Mouse (Mus musculus) intestine, postnatal 0 days (tissue): ENCODE data around the gene Rrbp1. TPM values are rescaled to one million over a fixed set of nuclear protein-coding genes. Genes with fewer than 3 reads are reported as not detected.

Experiments used
- ATAC-seq: fragments of 200-750 bp; cut with Nextera tagmentation; 2 replicates; pipeline ENCODE4 v1.8.0; 2017; ENCODE audit warnings: mild to moderate bottlenecking, moderate TSS enrichment, moderate library complexity
- H3K27ac ChIP-seq: fragments of 300-500 bp; sonication (generic); 2 replicates; pipeline ENCODE4 v1.5.1; 2014; ENCODE audit warnings: mild to moderate bottlenecking, low read depth, low read length, moderate library complexity
- H3K27me3 ChIP-seq: fragments of 300-500 bp; sonication (generic); replicated peaks from 2 replicates; pipeline ENCODE4 v1.6.1; 2014; ENCODE audit warnings: low read length, mixed read lengths; ENCODE audit not compliant: control insufficient read depth, insufficient read depth
- H3K36me3 ChIP-seq: fragments of 300-500 bp; sonication (generic); 2 replicates; pipeline ENCODE4 v1.6.1; 2014; ENCODE audit warnings: mild to moderate bottlenecking, moderate library complexity; ENCODE audit not compliant: control insufficient read depth, insufficient read depth
- H3K4me1 ChIP-seq: fragments of 300-500 bp; sonication (generic); replicated peaks from 2 replicates; pipeline ENCODE4 v1.6.1; 2014; ENCODE audit warnings: antibody characterized with exemption, low read length, mixed read lengths; ENCODE audit not compliant: control insufficient read depth, insufficient read depth
- H3K4me2 ChIP-seq: fragments of 300-500 bp; sonication (generic); replicated peaks from 2 replicates; pipeline ENCODE4 v1.6.1; 2014; ENCODE audit warnings: low read depth, mild to moderate bottlenecking, moderate library complexity
- H3K4me3 ChIP-seq: fragments of 300-500 bp; sonication (generic); 2 replicates; pipeline ENCODE4 v1.5.1; 2014; ENCODE audit warnings: low read depth, low read length
- H3K9ac ChIP-seq: fragments of 300-500 bp; sonication (generic); 2 replicates; pipeline ENCODE4 v1.6.1; 2014; ENCODE audit warnings: mild to moderate bottlenecking, low read depth, low read length
- H3K9me3 ChIP-seq: fragments of 300-500 bp; sonication (generic); 2 replicates; pipeline ENCODE4 v1.6.1; 2016; ENCODE audit warnings: mixed run types; ENCODE audit not compliant: control insufficient read depth
- CTCF ChIP-seq: sonication (generic); IDR thresholded peaks from 2 replicates; pipeline ENCODE4 v1.5.1; 2016; ENCODE audit warnings: low read depth, mild to moderate bottlenecking, control low read depth, antibody characterized with exemption, moderate library complexity
- WGBS: fragments of 180-500 bp; shearing (Covaris S2); extraction: QIAGEN DNeasy Blood & Tissue Kit; methylation state at CpG from one replicate; pipeline ENCODE4 v1.1.7; 2014; 5-methylcytosine and 5-hydroxymethylcytosine counted together
- polyA plus RNA-seq: library from polyadenylated mRNA; unstranded; fragments of >200 nt; fragmentation: Nextera tagmentation; extraction: Ambion mirVana; gene quantifications from 2 replicates; pipeline ENCODE4 v1.2.1, GENCODE M21; 2015

Gene Rrbp1
- polyA plus RNA-seq, 1 experiment from 2014 or later: 156 TPM

GRCm38 (mm10) chr2:143948416-143948815 lies 62.6 kb downstream of the Rrbp1 start:
- Histone ChIP-seq H3K4me3 (no peak overlapping the region), H3K4me2 (no peak overlapping the region), H3K4me1 (no peaks in the 10 kb centered on the region), H3K9me3 (no peaks in the 10 kb centered on the region), H3K9ac (no peak overlapping the region), H3K27me3 (no peaks in the 10 kb centered on the region), H3K27ac (peak overlapping the region; percentile 21; the same call in 1 of the 2 replicates), H3K36me3 (peaks cover 98% of the 10 kb centered on the region)
- 83% methylated on average over 4 of the region's 4 CpGs for WGBS
- no peak for ATAC-seq
- no peak for TF ChIP-seq CTCF

GRCm38 (mm10) chr2:143947981-143948380 lies 63.1 kb downstream of the Rrbp1 start:
- Histone ChIP-seq H3K36me3 (peaks cover 97% of the 10 kb centered on the region), H3K4me2 (no peak overlapping the region), H3K27ac (peak overlapping the region; percentile 21; the same call in 1 of the 2 replicates), H3K9me3 (no peaks in the 10 kb centered on the region), H3K4me3 (no peak overlapping the region), H3K27me3 (no peaks in the 10 kb centered on the region), H3K4me1 (no peaks in the 10 kb centered on the region), H3K9ac (no peak overlapping the region)
- no peak for ATAC-seq
- TF ChIP-seq CTCF: no peak
- WGBS: 79% methylated on average over 3 of the region's 3 CpGs

- TF ChIP-seq CTCF: no peak
- no peak for ATAC-seq
- peaks cover 88% of the 10 kb centered on the region for H3K36me3 ChIP-seq
- no peak overlapping the region for H3K27ac ChIP-seq
- no peak overlapping the region for H3K9ac ChIP-seq
- no peak overlapping the region for H3K4me2 ChIP-seq
- no peaks in the 10 kb centered on the region for H3K4me1 ChIP-seq
- H3K27me3 ChIP-seq: no peaks in the 10 kb centered on the region
- no peak overlapping the region for H3K4me3 ChIP-seq
- 80% methylated on average over 2 of the region's 2 CpGs for WGBS
- no peaks in the 10 kb centered on the region for H3K9me3 ChIP-seq
Measured at GRCm38 (mm10) chr2:143946399-143946798, 64.7 kb downstream of the Rrbp1 start.

- WGBS: 79% methylated on average over 7 of the region's 7 CpGs
- ATAC-seq: peak; percentile 70
Measured at GRCm38 (mm10) chr2:143945466-143946075, 65.5 kb downstream of the Rrbp1 start.

GRCm38 (mm10) chr2:143944796-143945195 lies 66.3 kb downstream of the Rrbp1 start:
- no peak overlapping the region for H3K4me3 ChIP-seq
- peaks cover 88% of the 10 kb centered on the region for H3K36me3 ChIP-seq
- H3K4me1 ChIP-seq: no peaks in the 10 kb centered on the region
- no peak overlapping the region for H3K4me2 ChIP-seq
- no peaks in the 10 kb centered on the region for H3K27me3 ChIP-seq
- H3K9ac ChIP-seq: no peak overlapping the region
- 89% methylated on average over 3 of the region's 3 CpGs for WGBS
- no peak for ATAC-seq
- H3K9me3 ChIP-seq: no peaks in the 10 kb centered on the region
- 0 out of 2 replicates have a peak overlapping the region, but pooled peaks have one; percentile 35 for H3K27ac ChIP-seq
- TF ChIP-seq CTCF: no peak

More at GRCm38 (mm10) chr2:143945466-143946075, 65.5 kb downstream of the Rrbp1 start:
- H3K27me3 ChIP-seq: no peaks in the 10 kb centered on the region
- TF ChIP-seq CTCF: peak; percentile 86
- H3K4me2 ChIP-seq: no peak overlapping the region
- H3K4me1 ChIP-seq: no peaks in the 10 kb centered on the region
- no peaks in the 10 kb centered on the region for H3K9me3 ChIP-seq
- no peak overlapping the region for H3K4me3 ChIP-seq
- H3K9ac ChIP-seq: no peak overlapping the region
- H3K27ac ChIP-seq: 0 out of 2 replicates have a peak overlapping the region, but pooled peaks have one; percentile 35
- peaks cover 88% of the 10 kb centered on the region for H3K36me3 ChIP-seq

GRCm38 (mm10) chr2:143940406-143940805 lies 70.7 kb downstream of the Rrbp1 start:
- Histone ChIP-seq H3K9ac (no peak overlapping the region), H3K4me1 (no peaks in the 10 kb centered on the region), H3K27ac (no peak overlapping the region), H3K4me2 (no peak overlapping the region), H3K27me3 (no peaks in the 10 kb centered on the region), H3K36me3 (peaks cover 64% of the 10 kb centered on the region), H3K4me3 (no peak overlapping the region), H3K9me3 (no peaks in the 10 kb centered on the region)
- TF ChIP-seq CTCF: no peak
- WGBS: 81% methylated on average over 5 of the region's 5 CpGs
- ATAC-seq: no peak
